In genomic region chr2:10250926-10251325, GRCm38 (mm10) we compare ENCODE assay signal across 25 mouse cellular contexts.
DNase-seq lines count a peak whose midpoint lies in the region; ATAC-seq and TF ChIP-seq lines count a peak whose summit lies in the region.
"Had no signal": no experiment of that assay in that cellular context is flagged by ENCODE, and none has a peak within 500 bp of the region (broad histone marks: within the 10 kb centered on the region; RNA-seq: fewer than 3 reads in every experiment).

No protein-coding gene starts in this region.

- H3K4me2 ChIP-seq in kidney, embryonic 15.5 days, result no peak overlapping the region
- H3K4me2 ChIP-seq in hindbrain, embryonic 14.5 days (replicated peaks), result no peak overlapping the region
- no peak overlapping the region for H3K4me2 ChIP-seq in lung, postnatal 0 days (replicated peaks; ENCODE audit: low read depth, low read length)
- H3K4me2 ChIP-seq: heart, embryonic 15.5 days; limb, embryonic 12.5 days; liver, embryonic 11.5 days; lung, embryonic 15.5 days; midbrain, embryonic 13.5 days had no signal

- ATAC-seq in kidney, embryonic 15.5 days (replicated peaks; ENCODE audit: low FRiP score), result 0 out of 2 replicates have a peak, but pooled peaks have one; percentile 40
- ATAC-seq in hindbrain, embryonic 14.5 days (ENCODE audit: low FRiP score), result peak; percentile 17; the same call in 1 of the 2 replicates
- ATAC-seq in lung, postnatal 0 days, result no peak
- ATAC-seq: forebrain, embryonic 16.5 days; midbrain, embryonic 13.5 days had no signal

- TF ChIP-seq POLR2A in kidney, adult 2 months (IDR thresholded peaks at IDR 0.05; ENCODE audit: low read depth, low read length), result no peak

- H3K27me3 ChIP-seq in kidney, embryonic 15.5 days, result no peaks in the 10 kb centered on the region
- no peaks in the 10 kb centered on the region for H3K27me3 ChIP-seq in kidney, adult 2 months (replicated peaks; ENCODE audit: control insufficient read depth, insufficient read depth, low read length)
- no peaks in the 10 kb centered on the region for H3K27me3 ChIP-seq in hindbrain, embryonic 14.5 days (ENCODE audit: control insufficient read depth, insufficient read depth, low read length)
- H3K27me3 ChIP-seq in lung, postnatal 0 days (replicated peaks; ENCODE audit: insufficient read depth, low read length), result no peaks in the 10 kb centered on the region
- H3K27me3 ChIP-seq: heart, embryonic 15.5 days; limb, embryonic 12.5 days; lung, embryonic 15.5 days; midbrain, embryonic 13.5 days had no signal

- in situ Hi-C loops in ES-E14 (cut with MboI; ENCODE audit: low sequenced_read_pairs in 2 of 2, unreplicated experiment in 2 of 2), result no loop called here

- H3K27ac ChIP-seq in kidney, embryonic 15.5 days, result no peak overlapping the region
- H3K27ac ChIP-seq in kidney, adult 2 months (ENCODE audit: insufficient read depth, low read depth, low read length), result no peak overlapping the region
- H3K27ac ChIP-seq in ES-E14 (ENCODE audit: insufficient read depth, low read depth, low read length, poor library complexity, severe bottlenecking), result no peak overlapping the region
- H3K27ac ChIP-seq in hindbrain, embryonic 14.5 days, result no peak overlapping the region
- no peak overlapping the region for H3K27ac ChIP-seq in lung, postnatal 0 days (ENCODE audit: low read length)
- H3K27ac ChIP-seq: forebrain, embryonic 10.5 days; heart, embryonic 10.5 days; heart, embryonic 15.5 days; left cerebral cortex, adult 2 months; limb, embryonic 12.5 days; lung, embryonic 15.5 days; midbrain, embryonic 13.5 days had no signal

- no peaks in the 10 kb centered on the region for H3K4me1 ChIP-seq in kidney, embryonic 15.5 days
- no peaks in the 10 kb centered on the region for H3K4me1 ChIP-seq in kidney, adult 2 months (ENCODE audit: control insufficient read depth, insufficient read depth, low read length)
- H3K4me1 ChIP-seq in ES-E14 (ENCODE audit: control insufficient read depth in 2 of 2, insufficient read depth in 2 of 2, low read length in 2 of 2, poor library complexity in 1 of 2), result peaks cover 0 to 9% of the 10 kb centered on the region in 2 experiments; a peak in 2 of 4 replicates
- no peaks in the 10 kb centered on the region for H3K4me1 ChIP-seq in hindbrain, embryonic 14.5 days (replicated peaks; ENCODE audit: control insufficient read depth, insufficient read depth, low read length)
- no peaks in the 10 kb centered on the region for H3K4me1 ChIP-seq in lung, postnatal 0 days (ENCODE audit: insufficient read depth, low read depth, low read length)
- H3K4me1 ChIP-seq: forebrain, embryonic 10.5 days; heart, embryonic 15.5 days; limb, embryonic 12.5 days; lung, embryonic 15.5 days; midbrain, embryonic 13.5 days had no signal

- no peak for TF ChIP-seq EP300 in lung, postnatal 0 days (IDR thresholded peaks at IDR 0.05)

- H3K4me3 ChIP-seq in kidney, embryonic 15.5 days (replicated peaks), result no peak overlapping the region
- H3K4me3 ChIP-seq in kidney, adult 2 months (ENCODE audit: insufficient read depth, low read depth, low read length), result no peak overlapping the region
- H3K4me3 ChIP-seq in ES-E14 (ENCODE audit: insufficient read depth in 1 of 2, low read depth in 1 of 2, low read length in 2 of 2, poor library complexity in 1 of 2, severe bottlenecking in 1 of 2), result no peak overlapping the region
- no peak overlapping the region for H3K4me3 ChIP-seq in hindbrain, embryonic 14.5 days (replicated peaks; ENCODE audit: low read length)
- H3K4me3 ChIP-seq in lung, postnatal 0 days (ENCODE audit: low read depth, low read length), result no peak overlapping the region
- H3K4me3 ChIP-seq: forebrain, embryonic 10.5 days; heart, embryonic 10.5 days; heart, embryonic 15.5 days; left cerebral cortex, adult 2 months; limb, embryonic 12.5 days; lung, embryonic 15.5 days; midbrain, embryonic 13.5 days had no signal

- TF ChIP-seq CTCF in kidney, adult 2 months (conservative IDR thresholded peaks at IDR 0.05; ENCODE audit: insufficient read depth, insufficient read length, low read depth, low read length), result no peak
- TF ChIP-seq CTCF in lung, postnatal 0 days (IDR thresholded peaks at IDR 0.05), result no peak

- 56% methylated on average over 4 of the region's 4 CpGs for WGBS in kidney, embryonic 15.5 days
- 41% methylated on average over 4 of the region's 4 CpGs for WGBS in kidney, adult 2 months
- 51% methylated on average over 4 of the region's 4 CpGs for WGBS in hindbrain, embryonic 14.5 days
- WGBS in lung, postnatal 0 days, result 86% methylated on average over 4 of the region's 4 CpGs

- no peaks in the 10 kb centered on the region for H3K9me3 ChIP-seq in kidney, embryonic 15.5 days (replicated peaks)
- H3K9me3 ChIP-seq in ES-E14 (ENCODE audit: control insufficient read depth, insufficient read depth, low read depth, low read length), result no peaks in the 10 kb centered on the region
- no peaks in the 10 kb centered on the region for H3K9me3 ChIP-seq in hindbrain, embryonic 14.5 days (ENCODE audit: control insufficient read depth, low read length)
- no peaks in the 10 kb centered on the region for H3K9me3 ChIP-seq in lung, postnatal 0 days (ENCODE audit: low read length)
- H3K9me3 ChIP-seq: forebrain, embryonic 10.5 days; G1E; heart, embryonic 10.5 days; heart, embryonic 15.5 days; limb, embryonic 12.5 days; lung, embryonic 15.5 days; midbrain, embryonic 13.5 days had no signal

- H3K36me3 ChIP-seq in kidney, embryonic 15.5 days, result no peaks in the 10 kb centered on the region
- H3K36me3 ChIP-seq in kidney, adult 2 months (ENCODE audit: control insufficient read depth, insufficient read depth, low read length), result no peaks in the 10 kb centered on the region
- no peaks in the 10 kb centered on the region for H3K36me3 ChIP-seq in ES-E14 (ENCODE audit: control insufficient read depth, insufficient read depth, low read length, poor library complexity, severe bottlenecking)
- H3K36me3 ChIP-seq in hindbrain, embryonic 14.5 days (replicated peaks; ENCODE audit: control insufficient read depth, insufficient read depth), result no peaks in the 10 kb centered on the region
- no peaks in the 10 kb centered on the region for H3K36me3 ChIP-seq in lung, postnatal 0 days (ENCODE audit: insufficient read depth, low read length)
- H3K36me3 ChIP-seq: forebrain, embryonic 10.5 days; G1E; heart, embryonic 10.5 days; heart, embryonic 15.5 days; limb, embryonic 12.5 days; lung, embryonic 15.5 days; midbrain, embryonic 13.5 days had no signal

- H3K9ac ChIP-seq in kidney, embryonic 15.5 days, result no peak overlapping the region
- H3K9ac ChIP-seq in ES-E14 (ENCODE audit: insufficient read depth, low read depth, low read length, poor library complexity, severe bottlenecking), result no peak overlapping the region
- H3K9ac ChIP-seq in hindbrain, embryonic 14.5 days, result no peak overlapping the region
- H3K9ac ChIP-seq in lung, postnatal 0 days (replicated peaks; ENCODE audit: low read depth), result no peak overlapping the region
- H3K9ac ChIP-seq: heart, embryonic 15.5 days; limb, embryonic 12.5 days; lung, embryonic 15.5 days; midbrain, embryonic 13.5 days had no signal

- no peak for DNase-seq in kidney, adult 2 months
- DNase-seq in 3T3-L1 (ENCODE audit: low read depth, low spot score), result peak; percentile 17
- DNase-seq in ES-E14 (ENCODE audit: low read depth, low spot score), result no peak
- no peak for DNase-seq in hindbrain, embryonic 14.5 days (ENCODE audit: low spot score)
- no peak for DNase-seq in lung, postnatal 0 days (ENCODE audit: low spot score)
- no peak for DNase-seq in thymus, postnatal 14 days
- DNase-seq in liver, result no peak
- DNase-seq: B cell, adult 2 months; cerebellum, adult 8-10 months; cerebellum, postnatal 25 days; kidney, adult 18-20 months; kidney, postnatal 14 days; right cerebral cortex, postnatal 4 days; thymus, adult 2 months had no signal

TF ChIP-seq in ES-E14, 5 proteins besides CTCF, POLR2A, EP300 and RAD21:
- TF ChIP-seq HCFC1 (IDR thresholded peaks at IDR 0.05; ENCODE audit: borderline replicate concordance, insufficient read depth, low read length) (no peak), MAFK (IDR thresholded peaks at IDR 0.05; ENCODE audit: insufficient read depth, low read depth, low read length) (0 out of 2 replicates have a peak, but pooled peaks have one; percentile 48), ZNF384 (IDR thresholded peaks at IDR 0.05; ENCODE audit: low read depth, low read length) (no peak)
